In genomic region chr6:146140966-146141585, GRCm38 (mm10) we compare ENCODE assay signal across 19 mouse cellular contexts.
A peak's percentile ranks its signal among the peaks of the same experiment; 100 is the strongest.
DNase-seq lines count a peak whose midpoint lies in the region; ATAC-seq and TF ChIP-seq lines count a peak whose summit lies in the region.
"Had no signal": no experiment of that assay in that cellular context is flagged by ENCODE, and none has a peak within 500 bp of the region (broad histone marks: within the 10 kb centered on the region; RNA-seq: fewer than 3 reads in every experiment).

No protein-coding gene starts in this region.

- intact Hi-C loops in gastrocnemius, postnatal 14 days (cut with DNase I; ENCODE audit: low total_unique reads), result no loop called here

- no peak overlapping the region for H3K9ac ChIP-seq in lung, embryonic 14.5 days
- H3K9ac ChIP-seq: forebrain, postnatal 0 days; heart, embryonic 13.5 days; limb, embryonic 12.5 days; liver, embryonic 12.5 days had no signal

- WGBS in lung, embryonic 14.5 days, result 82% methylated on average over 4 of the region's 4 CpGs
- WGBS in lung, adult 2 months, result 89% methylated on average over 4 of the region's 4 CpGs
- 84% methylated on average over 4 of the region's 4 CpGs for WGBS in macrophage (ENCODE audit: missing documents)

- no peak overlapping the region for H3K4me3 ChIP-seq in lung, embryonic 14.5 days (ENCODE audit: low read depth, low read length)
- no peak overlapping the region for H3K4me3 ChIP-seq in lung, adult 2 months (replicated peaks; ENCODE audit: extremely low read depth, low read depth, low read length)
- no peak overlapping the region for H3K4me3 ChIP-seq in macrophage (ENCODE audit: inconsistent target)
- H3K4me3 ChIP-seq: heart, embryonic 13.5 days; limb, embryonic 12.5 days; liver, embryonic 12.5 days; midbrain, embryonic 10.5 days had no signal

- no peak for ATAC-seq in lung, embryonic 14.5 days (ENCODE audit: insufficient read depth)
- ATAC-seq: forebrain, postnatal 0 days; hindbrain, embryonic 16.5 days; intestine, postnatal 0 days; liver, embryonic 12.5 days had no signal

- TF ChIP-seq POLR2A in lung, adult 2 months (IDR thresholded peaks at IDR 0.05; ENCODE audit: borderline replicate concordance, extremely low read depth, low read depth, low read length), result no peak

- 0 out of 2 replicates have a peak, but pooled peaks cover 2% of the 10 kb centered on the region for H3K4me1 ChIP-seq in lung, embryonic 14.5 days (ENCODE audit: insufficient read depth)
- H3K4me1 ChIP-seq in lung, adult 2 months (ENCODE audit: control insufficient read depth, insufficient read depth, low read length), result no peaks in the 10 kb centered on the region
- H3K4me1 ChIP-seq: limb, embryonic 12.5 days; liver, embryonic 12.5 days had no signal

- peak; percentile 44 for DNase-seq in adrenal gland, adult 2 months
- DNase-seq in adrenal gland, postnatal 25 days, result no peak
- DNase-seq in lung, embryonic 14.5 days, result peak; percentile 16
- no peak for DNase-seq in lung, adult 2 months
- DNase-seq in Muller cell, postnatal 12 days (ENCODE audit: inconsistent ontology term), result peak; percentile 47
- DNase-seq in kidney, adult 9 months, result no peak
- DNase-seq in gastrocnemius, postnatal 14 days, result no peak
- DNase-seq: cerebellum, adult 11 months; cerebellum, postnatal 14 days; embryo, embryonic 11 days; forebrain, postnatal 0 days; heart, postnatal 36 days had no signal

- H3K4me2 ChIP-seq in lung, embryonic 14.5 days, result no peak overlapping the region
- H3K4me2 ChIP-seq: limb, embryonic 12.5 days; liver, embryonic 12.5 days had no signal

- 0 out of 2 replicates have a peak, but pooled peaks cover 2% of the 10 kb centered on the region for H3K9me3 ChIP-seq in lung, embryonic 14.5 days (ENCODE audit: low read depth, low read length)

- H3K36me3 ChIP-seq in lung, embryonic 14.5 days (ENCODE audit: insufficient read depth), result 0 out of 2 replicates have a peak, but pooled peaks cover 2% of the 10 kb centered on the region
- no peaks in the 10 kb centered on the region for H3K36me3 ChIP-seq in macrophage (ENCODE audit: inconsistent target)
- H3K36me3 ChIP-seq: liver, embryonic 12.5 days; midbrain, embryonic 10.5 days had no signal

- no peak overlapping the region for H3K27ac ChIP-seq in lung, embryonic 14.5 days (ENCODE audit: low read depth)
- peak overlapping the region; percentile 68 for H3K27ac ChIP-seq in macrophage
- H3K27ac ChIP-seq: heart, embryonic 13.5 days; limb, embryonic 12.5 days; liver, embryonic 12.5 days had no signal

- H3K79me2 ChIP-seq in macrophage (ENCODE audit: inconsistent target), result no peaks in the 10 kb centered on the region

- H3K27me3 ChIP-seq in lung, embryonic 14.5 days (ENCODE audit: insufficient read depth, low read length), result no peaks in the 10 kb centered on the region
- H3K27me3 ChIP-seq: heart, embryonic 13.5 days; limb, embryonic 12.5 days; liver, embryonic 12.5 days had no signal

- TF ChIP-seq CTCF in lung, embryonic 14.5 days (IDR thresholded peaks at IDR 0.05; ENCODE audit: low read depth), result no peak
- no peak for TF ChIP-seq CTCF in lung, adult 2 months (IDR thresholded peaks at IDR 0.05; ENCODE audit: insufficient read depth, low read length)

Comparison
In these comparisons a context has a peak if more than half of its experiments do, and no peak if none do; other contexts are left out.
1. DNase-seq: peak in adrenal gland, adult 2 months (single experiment), lung, embryonic 14.5 days (single experiment) and Muller cell, postnatal 12 days (single experiment); none in adrenal gland, postnatal 25 days (single experiment), lung, adult 2 months (single experiment), kidney, adult 9 months (single experiment) and gastrocnemius, postnatal 14 days (single experiment).